Mouse (Mus musculus) lung, postnatal 4 days (tissue): ENCODE measurements around the gene Fhl1.

Experiments used
- DNase-seq, 2 experiments: peaks; one replicate each; pipeline ENCODE4 v3.0.0; 2021

The Fhl1 gene

DNA sequence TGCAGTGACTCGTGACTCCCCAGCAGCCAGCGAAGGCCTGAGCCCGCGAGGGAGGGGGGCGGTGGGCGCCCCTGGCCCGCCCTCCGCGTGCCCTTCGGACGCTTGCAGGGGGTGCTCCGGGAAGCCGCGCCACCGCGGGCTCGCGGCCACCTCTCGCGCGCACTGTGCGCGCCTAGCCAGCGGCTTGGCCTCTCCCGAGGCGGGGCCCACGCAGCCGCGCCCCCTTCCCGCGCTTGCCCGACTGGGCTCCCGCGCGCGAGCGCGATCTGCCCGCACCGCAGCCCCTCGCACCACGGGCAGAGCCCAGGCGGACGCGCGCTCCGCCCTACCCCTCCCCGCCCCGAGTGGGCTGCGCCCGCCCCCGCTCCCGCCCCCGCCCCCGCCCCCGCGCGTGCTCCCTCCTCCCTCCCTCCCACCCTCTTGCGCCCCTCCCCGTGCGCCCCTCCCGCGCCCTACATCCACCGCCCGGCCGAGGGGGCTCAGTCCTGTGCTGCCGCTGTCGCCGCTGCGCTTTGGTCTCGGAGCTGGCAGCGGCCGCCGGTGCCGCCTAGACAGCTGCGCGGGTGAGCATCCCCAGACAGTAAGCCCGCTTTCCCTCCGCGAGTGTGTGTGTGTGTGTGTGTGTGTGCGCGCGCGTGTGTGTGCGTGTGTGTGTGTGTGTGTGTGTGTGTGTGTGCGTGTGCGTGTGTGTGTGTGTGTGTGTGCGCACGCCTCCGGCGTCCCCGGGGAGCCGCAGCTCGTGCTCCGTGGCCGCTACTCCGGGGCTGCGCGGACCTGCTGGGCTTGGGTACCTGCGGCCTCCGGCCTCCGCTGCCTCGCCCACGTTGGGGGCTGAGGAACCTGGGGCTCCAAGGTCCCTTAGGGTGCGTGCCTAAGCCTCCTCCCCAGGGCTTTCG lies at the start of gene Fhl1:
Gene Fhl1 (plus strand): TSS at position 482 of the 896 bp plus-strand sequence.
- peak; percentile 76 to 93 for DNase-seq

DNA sequence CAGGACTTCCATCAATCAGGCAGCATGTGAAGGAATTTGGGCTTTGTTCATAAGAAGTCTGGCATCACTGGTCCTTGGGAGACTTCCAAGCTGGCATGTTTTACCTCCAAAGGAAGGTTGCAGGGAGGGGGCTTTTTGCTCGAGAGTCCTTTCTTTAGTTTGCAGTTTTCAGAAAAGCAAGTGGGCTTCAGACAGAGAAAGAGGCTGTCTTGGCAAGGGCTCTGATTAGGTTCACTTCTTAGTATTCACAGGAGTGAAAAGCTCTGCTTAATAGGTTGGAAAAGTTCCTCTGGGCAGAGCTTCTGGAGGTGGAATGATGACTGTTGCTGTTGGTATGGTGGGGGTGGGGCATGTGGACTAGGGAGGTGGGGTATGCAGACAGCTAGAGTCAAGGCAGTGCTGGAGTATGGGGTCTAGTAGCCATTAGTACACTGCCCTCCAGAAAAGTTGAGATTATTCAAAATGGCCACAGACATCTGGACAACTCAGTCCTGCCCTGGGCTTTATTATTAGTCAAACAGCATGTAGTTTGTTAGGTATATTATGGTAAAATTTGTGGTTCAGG lies 49.3 kb upstream of the Fhl1 start:
- DNase-seq, result no peak

DNA sequence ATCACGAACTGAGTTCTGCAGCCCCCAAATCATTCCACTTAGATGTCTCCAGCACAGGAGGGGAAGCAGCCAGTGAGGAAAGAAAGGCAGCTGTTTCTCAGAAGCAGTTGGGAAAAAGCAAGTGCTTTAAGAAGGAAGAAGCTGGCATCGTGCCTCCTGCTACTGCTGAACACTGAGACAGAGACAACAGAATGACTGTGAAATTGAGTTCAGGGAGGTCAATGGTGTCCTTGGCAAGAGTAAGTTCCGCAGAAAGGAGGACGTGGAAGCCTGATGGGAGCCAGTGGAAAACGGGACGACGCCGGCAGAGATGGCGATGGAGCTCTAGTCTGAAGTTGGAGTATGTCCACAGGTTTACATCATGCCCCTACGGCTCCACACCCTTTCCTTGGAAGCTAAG lies 48.1 kb upstream of the Fhl1 start:
- peak; percentile 37 to 66 for DNase-seq

DNA sequence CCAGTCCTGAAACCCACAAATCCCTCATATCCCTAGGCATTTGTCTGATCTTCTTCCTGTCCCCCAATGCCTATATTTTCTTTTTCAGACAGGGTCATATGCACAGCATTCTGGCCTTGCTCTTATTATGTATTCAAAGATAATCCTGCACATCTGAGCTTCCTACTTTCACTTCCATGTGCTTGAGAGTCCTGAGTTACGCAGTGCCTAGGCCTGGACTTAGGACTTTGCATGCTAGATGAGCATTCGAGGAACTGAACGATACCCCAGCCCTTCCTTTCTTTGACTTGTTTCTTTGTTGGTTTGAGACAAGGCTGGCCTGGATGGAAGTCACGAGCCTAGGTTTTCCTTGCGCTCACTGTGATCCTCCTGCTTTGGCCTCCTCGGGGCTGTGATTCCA lies 39.0 kb upstream of the Fhl1 start:
- no peak for DNase-seq

DNA sequence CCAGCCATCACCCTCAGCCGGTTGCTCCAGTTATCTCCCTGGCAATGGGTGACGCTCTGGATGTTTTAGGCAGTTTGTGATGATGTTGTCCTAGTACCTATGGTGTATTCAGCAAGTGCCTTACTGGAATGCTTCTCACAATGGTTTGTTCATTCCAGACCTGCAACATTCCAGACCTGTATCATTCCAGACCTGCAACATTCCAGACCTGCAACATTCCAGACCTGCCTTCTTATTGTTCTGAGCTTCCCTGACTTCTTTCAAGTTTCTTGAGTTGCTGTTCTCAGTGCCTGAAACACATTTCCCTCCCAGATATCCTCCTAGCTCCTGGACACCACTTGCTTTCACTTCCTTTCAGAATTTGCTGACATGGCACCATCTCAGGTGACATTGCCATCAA lies 37.0 kb upstream of the Fhl1 start:
- no peak for DNase-seq

DNA sequence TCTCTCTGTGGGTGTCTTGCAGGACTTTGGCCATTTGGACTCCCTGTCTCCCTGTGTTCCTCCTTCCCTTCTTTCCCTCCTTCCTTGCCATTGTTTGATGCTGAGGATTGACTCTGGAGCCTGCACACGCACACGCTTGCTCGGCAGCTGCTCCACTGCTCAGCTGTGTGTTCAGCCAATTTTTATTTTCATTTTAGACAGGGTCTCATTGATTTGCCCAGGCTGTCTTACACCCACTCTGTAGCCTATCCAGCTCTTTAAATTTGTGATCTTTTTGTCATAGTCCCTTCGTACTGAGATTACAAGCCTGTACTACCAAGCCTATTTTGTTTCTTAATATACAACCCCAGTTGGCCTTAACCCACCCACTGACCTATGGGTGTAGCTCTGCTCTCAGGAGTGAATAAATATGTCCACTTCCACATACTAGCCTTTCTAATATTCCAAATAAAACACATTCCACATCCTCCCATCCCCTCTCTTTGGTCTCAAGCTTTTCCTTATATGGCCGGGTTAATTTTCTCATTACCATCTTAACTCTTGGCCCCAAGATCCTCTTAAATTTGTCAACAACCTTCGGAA lies 34.3 kb upstream of the Fhl1 start:
- DNase-seq, result peak in 1 of 2 experiments; percentile 31

DNA sequence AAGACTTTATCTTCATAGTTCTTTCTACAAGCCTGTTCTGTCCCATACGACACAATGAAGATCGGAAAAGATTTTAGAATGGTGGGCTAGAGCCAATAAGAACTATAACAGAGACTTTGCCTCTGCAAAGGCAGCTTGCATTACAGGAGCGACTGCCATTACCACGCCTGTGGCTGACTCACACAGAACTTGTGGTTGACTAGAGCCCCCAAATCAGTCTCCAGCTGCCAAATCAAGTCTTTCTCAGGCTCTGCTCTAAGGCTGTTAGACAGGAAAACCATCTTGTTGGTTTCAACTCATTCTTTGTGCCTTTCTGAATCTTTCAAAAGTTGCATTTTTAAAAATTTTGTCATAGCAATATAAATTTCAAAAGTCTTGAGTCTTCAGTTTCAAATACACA lies 33.7 kb upstream of the Fhl1 start:
- DNase-seq, result no peak

DNA sequence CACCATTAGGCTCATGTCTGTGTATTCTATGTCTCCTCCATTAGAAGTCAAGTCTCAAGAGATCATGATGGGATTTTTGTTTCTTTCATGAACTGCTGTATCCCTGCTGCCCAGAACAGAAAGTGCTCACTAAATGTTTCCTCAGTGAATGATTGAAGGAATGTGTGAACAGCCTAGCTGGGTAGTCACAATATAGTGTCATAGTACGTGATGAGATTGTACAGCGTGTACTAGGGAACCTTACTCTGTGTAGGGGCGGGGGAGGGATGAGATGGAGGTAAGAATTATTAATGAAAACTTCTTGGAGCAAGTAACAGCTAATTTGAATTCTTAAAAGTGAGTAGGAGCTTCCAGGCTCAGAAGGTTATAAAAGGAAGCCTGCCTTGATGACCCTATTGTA lies 30.3 kb upstream of the Fhl1 start:
- DNase-seq, result no peak

DNA sequence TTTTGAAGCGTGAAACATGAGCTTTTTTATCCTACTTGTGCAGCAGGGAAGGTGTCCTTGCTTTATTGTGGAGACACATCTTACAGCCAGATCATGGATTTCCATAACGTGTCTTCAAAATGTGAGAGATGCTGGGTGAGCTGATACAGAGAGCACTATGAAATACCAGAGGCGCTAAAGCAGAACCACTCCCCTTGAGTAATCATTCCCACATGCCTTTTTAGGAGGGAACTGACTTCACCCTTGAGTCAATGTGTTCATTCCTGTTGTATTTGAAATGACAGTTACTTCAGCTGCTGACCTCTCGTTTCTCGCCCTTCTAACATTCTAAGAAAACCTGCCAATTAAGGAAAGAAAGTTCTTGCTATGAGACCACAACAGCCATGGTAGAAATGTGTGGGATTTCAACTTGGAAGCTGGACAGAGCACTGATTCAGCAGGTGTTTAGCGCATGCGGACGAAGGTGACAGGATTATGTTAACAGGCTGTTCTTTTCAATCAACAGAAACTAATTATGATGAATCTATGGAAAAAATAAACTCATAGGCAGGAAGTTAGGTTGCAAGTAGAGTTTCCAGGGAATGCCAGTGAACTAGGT lies 27.5 kb upstream of the Fhl1 start:
- DNase-seq, result peak in 1 of 2 experiments; percentile 28

DNA sequence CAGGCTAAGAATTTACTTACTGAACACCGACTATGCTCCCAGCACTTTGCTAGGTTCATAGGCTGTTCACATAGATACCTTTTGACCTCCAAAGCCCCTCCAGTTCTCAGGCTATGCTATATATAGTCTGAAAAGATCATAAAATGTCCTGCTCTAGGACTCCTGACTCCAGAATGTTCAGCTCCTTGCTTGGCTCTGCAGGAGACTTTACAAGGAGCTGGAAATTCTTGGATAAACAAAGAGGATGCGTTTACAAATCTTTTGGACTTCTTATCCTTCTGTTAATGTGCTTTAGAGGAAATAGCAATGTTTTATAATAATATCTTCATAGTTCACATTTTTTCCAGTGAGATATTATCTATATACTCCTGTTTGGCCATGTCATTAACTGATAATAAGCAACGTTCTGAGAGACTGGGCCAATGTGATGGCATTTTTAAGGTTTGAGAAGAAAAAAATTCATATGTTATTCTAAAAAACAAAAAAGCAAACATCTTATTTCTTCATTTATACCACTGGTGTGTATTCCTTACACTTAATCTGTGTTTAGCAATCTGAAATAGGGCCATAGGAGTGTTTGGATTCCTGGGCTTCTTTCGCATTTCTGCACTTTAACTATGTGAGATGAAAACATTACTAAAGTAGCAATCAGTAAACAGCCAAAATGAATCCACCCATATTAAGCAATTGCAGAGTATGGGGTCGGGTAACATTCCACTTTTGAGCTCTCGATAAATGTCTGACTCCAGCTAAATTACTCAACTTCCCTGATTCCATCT lies 22.8 kb upstream of the Fhl1 start:
- DNase-seq, result no peak

DNA sequence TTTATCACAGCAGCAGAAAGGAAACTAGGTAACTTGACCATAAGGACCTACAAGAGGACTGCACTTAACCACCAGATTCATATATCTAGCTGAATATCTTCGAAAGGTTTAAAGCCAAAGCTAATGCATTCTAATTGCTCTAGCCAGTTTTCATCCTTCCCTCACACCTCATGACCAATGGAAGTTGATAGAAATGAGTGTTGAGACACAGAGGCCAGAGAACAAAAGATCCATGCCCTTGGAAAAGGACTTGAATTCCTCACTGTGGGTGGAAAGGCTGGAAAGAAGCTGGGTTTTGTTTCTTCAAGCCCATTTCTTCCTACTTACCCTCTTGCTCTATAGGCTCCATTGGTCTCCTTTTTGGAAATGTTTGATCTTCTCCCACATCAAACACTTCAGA lies 21.1 kb upstream of the Fhl1 start:
- DNase-seq, result no peak

DNA sequence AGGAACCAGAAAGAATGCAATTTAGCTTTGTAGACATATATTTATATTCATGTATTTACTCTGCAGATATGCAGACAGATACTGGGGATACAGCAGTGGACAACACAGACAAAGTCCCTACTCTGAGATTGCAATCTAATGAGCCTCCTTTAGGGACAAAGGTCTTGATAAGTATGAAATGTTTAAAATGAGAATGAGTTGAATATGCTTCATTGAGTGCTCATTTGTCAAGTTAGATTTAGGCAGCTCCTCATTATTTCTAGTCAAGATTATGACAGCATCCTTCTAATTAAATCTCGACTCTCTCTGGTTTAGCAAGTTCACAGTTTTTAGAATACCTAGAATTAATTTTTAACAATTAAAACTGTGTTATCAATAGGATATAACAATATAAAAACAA lies 18.9 kb upstream of the Fhl1 start:
- DNase-seq, result no peak

DNA sequence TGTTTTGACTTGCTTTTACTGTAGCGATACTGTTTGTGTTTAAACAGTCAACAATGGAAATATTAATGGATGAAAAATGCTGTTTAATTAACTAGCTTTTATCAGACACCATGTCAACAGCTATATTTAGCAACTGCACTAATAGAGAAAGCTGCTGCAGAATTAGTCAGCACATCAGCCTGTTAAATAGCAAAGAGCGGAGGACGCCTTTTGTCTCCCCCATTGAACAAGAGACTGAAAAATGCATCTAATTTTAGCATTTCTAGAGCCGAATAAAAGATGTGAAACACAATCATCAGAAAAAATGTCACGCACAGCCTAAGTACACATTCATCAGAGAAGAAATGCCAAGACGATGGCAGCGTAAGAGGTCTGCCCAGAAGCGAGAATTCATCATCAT lies 9.0 kb upstream of the Fhl1 start:
- no peak for DNase-seq

DNA sequence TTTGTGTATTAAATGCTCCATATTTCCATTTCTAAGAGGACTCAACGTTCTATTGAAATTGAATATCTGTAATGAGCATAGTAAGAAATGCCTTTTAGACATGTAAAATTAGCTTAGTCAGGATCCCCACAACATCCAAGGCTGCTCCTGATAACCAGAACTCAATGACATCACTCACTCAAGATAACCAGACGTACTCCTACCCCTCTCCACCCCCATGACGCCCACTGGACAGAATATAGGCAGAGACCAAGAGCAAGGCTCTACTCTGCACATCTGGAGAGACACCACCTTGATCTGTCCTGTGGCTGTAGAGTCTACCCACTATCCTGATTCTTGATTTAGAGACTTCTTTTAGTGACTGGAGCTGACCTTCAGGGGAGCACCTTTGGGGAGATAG lies 3.1 kb upstream of the Fhl1 start:
- DNase-seq, result no peak

DNA sequence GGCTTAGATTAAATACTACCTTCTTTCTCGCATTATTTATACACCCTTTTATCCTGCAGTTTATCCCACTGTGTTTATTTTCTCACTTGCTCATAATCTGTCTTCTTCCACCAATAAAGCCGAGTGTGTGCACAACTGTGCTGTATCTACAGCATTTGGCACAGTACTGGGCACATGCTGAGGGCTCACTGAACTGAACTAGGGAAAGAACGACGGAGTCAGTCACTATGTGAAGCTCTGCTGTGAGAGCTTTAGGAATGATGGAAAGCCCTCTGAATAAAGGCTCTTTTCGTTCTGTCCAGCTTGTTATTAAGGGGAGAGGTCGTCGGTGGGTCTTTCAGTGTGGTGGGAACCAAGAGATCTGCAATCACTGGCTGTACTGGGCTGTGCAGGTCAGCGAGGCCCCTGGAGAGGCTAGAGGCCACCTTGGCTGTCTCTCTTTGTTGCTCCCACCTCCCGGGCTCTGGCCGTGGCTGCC lies 720 bp upstream of the Fhl1 start:
- DNase-seq, result no peak

DNA sequence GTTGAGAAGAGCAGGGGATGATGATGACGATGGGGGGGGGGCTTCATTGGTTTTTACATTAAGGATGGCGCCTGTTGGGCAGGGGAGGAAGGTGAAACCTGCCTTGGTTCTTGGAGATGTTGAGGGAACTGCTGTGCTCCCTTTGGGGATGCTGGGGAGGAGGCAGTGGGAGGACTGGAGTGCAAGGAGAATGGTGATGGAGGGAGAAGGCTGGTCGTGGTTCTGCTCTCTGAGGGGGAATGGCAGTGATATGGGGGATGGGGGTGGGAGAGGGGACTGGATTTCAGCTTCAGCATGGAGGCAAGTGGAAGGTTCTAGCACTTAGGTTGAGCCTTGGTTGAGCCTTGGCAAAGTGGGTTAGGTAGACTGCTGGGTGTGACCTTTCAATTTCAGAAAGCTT lies 814 bp downstream of the Fhl1 start:
- no peak for DNase-seq

DNA sequence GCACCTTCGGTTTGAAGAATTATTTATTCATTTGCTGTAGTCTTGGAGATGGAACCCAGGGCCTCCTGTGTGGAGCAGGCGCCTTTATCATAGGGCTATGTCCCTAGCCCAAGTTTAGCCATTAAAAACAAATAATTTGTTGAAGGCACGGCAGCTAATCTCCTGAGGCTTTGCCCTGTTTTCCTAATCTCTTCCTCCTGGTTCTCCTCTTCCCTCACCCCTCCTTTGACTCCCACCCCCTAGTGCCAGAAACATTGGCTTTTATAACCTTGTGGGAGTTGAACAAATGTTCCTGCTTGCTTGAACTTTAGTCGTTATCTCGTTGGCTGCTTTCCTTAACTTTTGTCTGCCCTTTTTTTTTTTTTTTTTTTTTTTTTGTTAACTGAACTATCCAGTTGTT lies 2.8 kb downstream of the Fhl1 start:
- no peak for DNase-seq

DNA sequence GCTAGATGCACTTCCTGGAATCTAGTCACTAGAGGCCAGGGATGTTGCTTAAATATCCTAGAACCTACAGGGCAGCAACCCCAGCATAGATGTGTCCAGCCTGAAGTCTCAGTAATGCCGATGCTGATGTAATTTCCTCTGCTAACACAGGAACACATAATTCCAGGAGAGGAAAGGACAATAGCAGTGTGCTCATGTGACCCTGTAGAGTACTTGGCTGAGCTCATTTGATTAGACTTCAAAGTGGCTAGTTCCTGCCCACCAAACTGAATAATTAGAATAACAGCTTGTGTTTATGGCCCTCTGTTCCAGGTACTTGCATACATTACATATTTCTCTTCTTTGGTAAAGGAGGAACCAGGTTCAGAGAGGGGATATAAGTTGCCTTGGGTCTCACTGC lies 4.6 kb downstream of the Fhl1 start:
- DNase-seq, result no peak

DNA sequence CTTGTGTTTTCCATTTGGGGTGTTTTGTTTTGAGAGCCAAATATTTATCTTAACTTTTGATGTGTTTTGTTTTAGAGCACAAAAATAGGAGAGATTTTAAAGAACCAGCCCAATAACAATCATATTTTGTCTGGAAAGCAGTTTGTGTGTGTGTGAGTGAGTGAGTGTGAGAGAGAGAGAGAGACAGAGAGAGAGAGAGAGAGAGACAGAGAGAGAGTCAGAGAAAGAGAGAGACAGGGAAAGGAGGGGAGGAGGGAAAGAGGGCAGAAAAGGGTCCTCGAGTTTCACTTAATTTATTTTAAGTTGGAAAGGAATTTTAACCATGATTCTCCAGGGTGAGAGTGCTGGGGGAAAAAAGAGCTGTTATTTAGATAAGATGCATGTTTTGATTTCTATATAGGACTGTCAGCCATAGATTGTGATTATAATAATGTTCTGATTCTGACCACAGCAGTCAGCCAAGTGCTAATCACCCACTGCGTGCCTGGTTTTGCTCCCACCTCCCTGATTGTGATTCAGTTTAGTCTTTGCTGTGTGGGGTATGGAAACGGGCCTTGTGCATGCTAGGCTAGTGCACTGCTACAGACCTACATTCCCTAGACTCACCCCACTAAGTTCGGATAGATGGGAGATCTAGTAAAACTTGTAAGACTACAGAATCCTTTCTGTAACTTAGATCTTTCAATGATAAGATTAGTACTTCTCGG lies 6.4 kb downstream of the Fhl1 start:
- DNase-seq, result no peak

DNA sequence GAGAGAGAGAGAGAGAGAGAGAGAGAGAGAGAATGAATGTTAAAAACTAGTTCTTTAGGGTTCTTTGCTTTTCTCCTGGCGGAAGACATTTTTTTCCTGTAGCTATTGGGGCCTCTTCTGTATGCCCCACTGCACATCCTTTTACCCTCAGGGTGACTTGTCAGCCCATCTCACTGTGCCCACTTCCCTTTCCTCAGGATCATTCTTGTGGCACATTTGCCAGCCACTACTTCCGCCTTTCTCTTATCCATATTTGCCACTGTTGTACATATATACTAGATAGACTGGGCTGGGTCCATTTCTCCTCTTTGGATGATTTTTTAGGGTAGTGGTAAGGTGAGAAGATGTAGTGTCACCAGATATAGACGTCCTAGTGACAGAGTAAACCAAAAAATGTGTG lies 9.8 kb downstream of the Fhl1 start:
- DNase-seq, result no peak

DNA sequence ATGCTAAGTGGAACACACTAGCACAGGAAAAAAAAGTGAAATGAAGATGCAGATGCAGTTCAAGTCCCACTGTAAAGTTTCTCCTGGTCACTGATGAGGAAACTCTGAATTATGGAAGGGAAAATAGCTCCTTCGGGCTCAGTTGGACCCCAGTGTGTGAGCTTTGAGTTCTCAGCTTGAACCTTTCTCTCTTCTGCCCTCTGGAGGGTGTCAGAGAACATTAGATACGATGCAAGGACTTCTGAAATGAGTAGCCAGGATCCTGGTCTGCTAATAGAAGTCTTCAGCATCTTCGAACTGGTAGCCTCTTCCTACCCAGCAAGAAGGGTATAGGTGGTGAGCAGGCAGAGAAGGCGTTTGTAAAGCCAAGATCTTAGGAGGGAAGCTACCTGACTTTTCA lies 19.9 kb downstream of the Fhl1 start:
- DNase-seq, result no peak

DNA sequence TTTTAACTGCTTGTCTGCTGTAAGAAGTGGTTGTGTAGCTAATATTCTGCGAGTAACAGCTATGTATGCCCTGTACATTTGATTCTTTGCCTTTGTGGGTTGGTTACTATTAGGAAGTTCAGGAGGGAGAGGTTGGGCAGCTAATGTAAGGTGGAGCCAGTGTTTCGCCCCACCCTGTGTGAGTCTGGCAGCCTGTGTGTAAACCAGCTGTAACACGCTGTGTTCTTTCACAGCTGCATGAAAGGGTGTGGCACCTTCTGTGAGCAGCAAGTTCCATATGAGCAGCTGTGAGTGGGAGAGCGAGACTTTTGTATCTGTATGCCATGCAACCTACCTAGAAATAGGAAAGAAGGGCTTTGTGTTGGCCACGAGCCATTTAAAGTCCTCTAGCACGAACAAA lies 20.6 kb downstream of the Fhl1 start:
- DNase-seq, result no peak
